Mouse (Mus musculus): ENCODE measurements around the gene Fxyd3. TPM values are rescaled to one million over a fixed set of nuclear protein-coding genes. Genes with fewer than 3 reads are reported as not detected.

Fxyd3 gene
- polyA plus RNA-seq, 1 experiment: not detected

DNA sequence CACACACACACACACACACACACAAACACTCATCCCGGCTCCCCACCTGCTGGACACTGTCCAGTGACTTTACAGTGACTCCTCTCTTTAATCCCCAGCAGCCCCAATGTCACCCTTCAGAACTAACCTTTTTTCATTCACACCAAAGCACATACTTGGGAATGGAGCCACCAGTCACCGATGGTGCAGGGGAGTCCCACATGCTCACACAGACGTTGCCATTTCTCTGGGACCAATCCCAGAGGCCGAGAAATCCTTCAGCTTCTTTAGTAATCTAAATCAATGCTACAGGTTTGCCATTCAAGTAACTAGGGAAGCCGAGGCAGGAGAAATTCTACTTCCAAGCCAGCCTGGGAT is 1.8 kb downstream of the Fxyd3 start:
- Histone ChIP-seq H3K4me1 (ENCODE audit: control insufficient read depth, insufficient read depth, low read length) (no peaks in the 10 kb centered on the region), H3K27ac (ENCODE audit: insufficient read depth, low read length) (no peak overlapping the region), H3K4me3 (ENCODE audit: insufficient read depth, low read length) (no peak overlapping the region)
- TF ChIP-seq POLR2A (IDR thresholded peaks at IDR 0.05; ENCODE audit: low read depth, low read length) (no peak), CTCF (IDR thresholded peaks at IDR 0.05; ENCODE audit: borderline replicate concordance, insufficient read depth, low read length) (no peak)

DNA sequence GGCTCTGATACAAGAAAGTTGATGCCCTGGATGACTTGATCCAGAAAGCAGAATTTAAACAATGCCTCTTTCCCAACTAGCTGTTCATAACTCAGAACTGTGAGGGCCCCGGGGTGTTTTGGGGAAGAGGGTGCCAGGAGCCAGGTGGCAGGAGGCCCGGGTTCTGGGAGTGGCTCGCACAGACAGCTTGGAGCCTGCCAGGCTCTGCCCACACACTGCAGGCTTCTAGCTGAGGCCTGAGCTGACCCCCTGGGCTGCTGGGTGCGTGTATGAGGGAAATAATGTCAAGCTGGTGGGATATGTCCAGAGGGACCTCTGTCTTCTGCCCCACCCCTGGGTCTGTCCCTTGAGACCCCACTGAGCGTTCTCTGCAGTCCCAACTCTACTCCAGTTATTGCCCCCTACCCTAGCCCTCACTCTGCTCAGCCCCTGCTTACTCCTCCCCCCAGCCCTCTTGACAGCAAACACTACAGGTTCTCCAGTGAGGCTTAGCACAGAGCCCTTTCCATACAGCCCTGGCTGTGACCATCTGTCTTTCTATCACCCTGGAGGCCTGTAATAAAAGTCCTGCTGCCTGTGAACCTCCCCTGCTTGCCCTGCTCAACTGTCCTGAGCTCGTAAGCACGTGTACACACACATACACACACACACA is 2.3 kb downstream of the Fxyd3 start:
- Histone ChIP-seq H3K4me3 (ENCODE audit: insufficient read depth, low read length) (no peak overlapping the region), H3K4me1 (ENCODE audit: control insufficient read depth, insufficient read depth, low read length) (no peaks in the 10 kb centered on the region), H3K27ac (ENCODE audit: insufficient read depth, low read length) (no peak overlapping the region)
- TF ChIP-seq CTCF (IDR thresholded peaks at IDR 0.05; ENCODE audit: borderline replicate concordance, insufficient read depth, low read length) (no peak), POLR2A (IDR thresholded peaks at IDR 0.05; ENCODE audit: low read depth, low read length) (no peak)

GRCm38 (mm10) chr7:31073546-31073945 is 3.0 kb downstream of the Fxyd3 start:
- Histone ChIP-seq H3K4me3 (ENCODE audit: insufficient read depth, low read length) (no peak overlapping the region), H3K4me1 (ENCODE audit: control insufficient read depth, insufficient read depth, low read length) (no peaks in the 10 kb centered on the region), H3K27ac (ENCODE audit: insufficient read depth, low read length) (no peak overlapping the region)
- TF ChIP-seq POLR2A (IDR thresholded peaks at IDR 0.05; ENCODE audit: low read depth, low read length) (no peak), CTCF (IDR thresholded peaks at IDR 0.05; ENCODE audit: borderline replicate concordance, insufficient read depth, low read length) (no peak)

GRCm38 (mm10) chr7:31072326-31072725 is 4.2 kb downstream of the Fxyd3 start:
- Histone ChIP-seq H3K4me1 (ENCODE audit: control insufficient read depth, insufficient read depth, low read length) (no peaks in the 10 kb centered on the region), H3K4me3 (ENCODE audit: insufficient read depth, low read length) (no peak overlapping the region), H3K27ac (ENCODE audit: insufficient read depth, low read length) (no peak overlapping the region)
- no peak for TF ChIP-seq CTCF (IDR thresholded peaks at IDR 0.05; ENCODE audit: borderline replicate concordance, insufficient read depth, low read length)
- no peak for TF ChIP-seq POLR2A (IDR thresholded peaks at IDR 0.05; ENCODE audit: low read depth, low read length)

GRCm38 (mm10) chr7:31070324-31070723 is 6.2 kb downstream of the Fxyd3 start:
- TF ChIP-seq POLR2A (IDR thresholded peaks at IDR 0.05; ENCODE audit: low read depth, low read length) (no peak), CTCF (IDR thresholded peaks at IDR 0.05; ENCODE audit: borderline replicate concordance, insufficient read depth, low read length) (no peak)
- Histone ChIP-seq H3K4me3 (ENCODE audit: insufficient read depth, low read length) (no peak overlapping the region), H3K4me1 (ENCODE audit: control insufficient read depth, insufficient read depth, low read length) (no peaks in the 10 kb centered on the region), H3K27ac (ENCODE audit: insufficient read depth, low read length) (no peak overlapping the region)

DNA sequence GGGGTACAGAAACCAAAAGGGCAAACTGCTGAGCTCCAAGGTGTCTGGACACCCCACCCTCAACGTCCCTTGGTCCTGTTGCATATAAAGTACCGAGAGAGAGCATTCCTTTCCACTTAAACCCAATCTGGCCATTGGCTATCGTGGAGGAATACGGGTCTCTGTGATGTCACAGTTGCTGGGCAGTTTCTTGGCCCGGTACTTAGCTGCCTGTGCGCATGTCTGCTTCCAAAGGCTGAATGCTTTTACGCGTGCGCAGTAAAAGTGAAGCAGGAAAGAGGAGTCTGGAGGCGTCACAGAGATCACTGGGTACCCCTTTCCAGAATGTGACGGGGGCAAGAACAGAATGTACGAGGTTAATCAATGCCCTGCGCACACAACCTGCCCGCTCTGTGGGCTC is 7.0 kb downstream of the Fxyd3 start:
- TF ChIP-seq POLR2A (IDR thresholded peaks at IDR 0.05; ENCODE audit: low read depth, low read length) (no peak), CTCF (IDR thresholded peaks at IDR 0.05; ENCODE audit: borderline replicate concordance, insufficient read depth, low read length) (no peak)
- Histone ChIP-seq H3K4me3 (ENCODE audit: insufficient read depth, low read length) (no peak overlapping the region), H3K27ac (ENCODE audit: insufficient read depth, low read length) (no peak overlapping the region), H3K4me1 (ENCODE audit: control insufficient read depth, insufficient read depth, low read length) (no peaks in the 10 kb centered on the region)

DNA sequence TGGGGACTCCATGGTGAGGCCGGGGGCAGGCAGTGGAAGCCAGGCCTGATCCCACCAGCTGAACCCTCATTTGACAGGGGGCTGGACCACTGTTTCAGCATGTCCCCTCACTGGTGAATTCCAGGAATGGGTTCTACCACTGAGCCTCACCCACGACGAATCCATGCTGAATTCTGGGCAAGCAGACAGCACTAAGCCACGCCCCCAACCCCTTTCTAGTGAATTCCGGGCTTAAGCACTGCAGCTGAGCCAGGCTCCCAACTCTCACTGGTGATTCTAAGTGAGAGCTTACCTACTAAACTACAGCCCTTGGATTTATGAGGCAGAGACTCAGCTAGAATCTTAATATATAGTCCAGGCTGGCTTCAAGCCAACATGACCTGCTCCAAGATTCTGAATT is 8.7 kb downstream of the Fxyd3 start:
- Histone ChIP-seq H3K4me3 (ENCODE audit: insufficient read depth, low read length) (no peak overlapping the region), H3K27ac (ENCODE audit: insufficient read depth, low read length) (no peak overlapping the region), H3K4me1 (ENCODE audit: control insufficient read depth, insufficient read depth, low read length) (no peaks in the 10 kb centered on the region)
- TF ChIP-seq CTCF (IDR thresholded peaks at IDR 0.05; ENCODE audit: borderline replicate concordance, insufficient read depth, low read length) (no peak), POLR2A (IDR thresholded peaks at IDR 0.05; ENCODE audit: low read depth, low read length) (no peak)

GRCm38 (mm10) chr7:31063074-31063560 is 13.4 kb downstream of the Fxyd3 start:
- no peaks in the 10 kb centered on the region for H3K4me1 ChIP-seq (ENCODE audit: control insufficient read depth, insufficient read depth, low read length)
- H3K4me3 ChIP-seq (ENCODE audit: insufficient read depth, low read length): no peak overlapping the region
- TF ChIP-seq CTCF (IDR thresholded peaks at IDR 0.05; ENCODE audit: borderline replicate concordance, insufficient read depth, low read length) (no peak), POLR2A (IDR thresholded peaks at IDR 0.05; ENCODE audit: low read depth, low read length) (no peak)
- no peak overlapping the region for H3K27ac ChIP-seq (ENCODE audit: insufficient read depth, low read length)

DNA sequence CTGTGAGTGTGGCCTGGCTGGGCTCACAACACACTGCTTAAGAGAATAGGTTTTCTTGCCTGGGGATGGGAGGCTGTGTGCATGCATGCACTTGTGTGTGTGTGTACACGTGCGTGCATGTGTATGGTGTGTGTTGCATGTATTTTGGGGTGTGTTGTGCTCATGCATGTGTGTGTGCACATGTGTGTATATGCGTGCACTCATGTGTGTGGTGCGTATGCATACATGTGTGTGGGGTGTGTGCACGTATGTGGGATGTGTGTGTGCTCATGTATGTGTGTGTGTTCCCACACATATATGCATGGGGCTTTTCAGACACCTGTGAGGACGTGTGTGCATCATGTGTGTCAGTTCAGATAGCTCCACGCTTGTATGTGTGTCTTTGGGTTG is 15.9 kb downstream of the Fxyd3 start:
- Histone ChIP-seq H3K27ac (ENCODE audit: insufficient read depth, low read length) (no peak overlapping the region), H3K4me3 (ENCODE audit: insufficient read depth, low read length) (no peak overlapping the region), H3K4me1 (ENCODE audit: control insufficient read depth, insufficient read depth, low read length) (no peaks in the 10 kb centered on the region)
- no peak for TF ChIP-seq CTCF (IDR thresholded peaks at IDR 0.05; ENCODE audit: borderline replicate concordance, insufficient read depth, low read length)
- TF ChIP-seq POLR2A (IDR thresholded peaks at IDR 0.05; ENCODE audit: low read depth, low read length): no peak

GRCm38 (mm10) chr7:31059919-31060620 is 16.4 kb downstream of the Fxyd3 start:
- no peaks in the 10 kb centered on the region for H3K4me1 ChIP-seq (ENCODE audit: control insufficient read depth, insufficient read depth, low read length)
- no peak overlapping the region for H3K27ac ChIP-seq (ENCODE audit: insufficient read depth, low read length)
- TF ChIP-seq CTCF (IDR thresholded peaks at IDR 0.05; ENCODE audit: borderline replicate concordance, insufficient read depth, low read length) (no peak), POLR2A (IDR thresholded peaks at IDR 0.05; ENCODE audit: low read depth, low read length) (no peak)
- no peak overlapping the region for H3K4me3 ChIP-seq (ENCODE audit: insufficient read depth, low read length)
